Mouse (Mus musculus): ENCODE results near the gene Tmem218.

DNA sequence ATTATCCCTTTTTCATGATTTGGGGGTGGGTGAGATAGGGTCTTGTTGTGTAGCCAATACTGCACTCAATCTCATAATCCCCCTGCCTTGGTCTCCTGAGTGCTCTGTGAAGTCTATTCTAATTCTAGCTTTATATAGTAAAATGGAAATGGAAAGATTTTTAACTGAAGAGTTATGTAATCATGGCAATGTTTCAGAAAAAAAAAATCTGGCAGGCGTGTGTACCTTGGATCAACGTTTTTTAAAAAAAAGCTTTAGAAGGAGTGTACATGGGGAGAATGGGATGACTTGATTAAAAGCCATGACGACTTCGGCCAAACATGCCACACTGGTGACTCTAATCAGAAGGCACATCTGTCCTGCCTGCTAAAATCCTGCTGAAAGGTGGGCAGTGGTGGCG, 20.6 kb upstream of the Tmem218 start:
- TF ChIP-seq GATA1 (IDR thresholded peaks at IDR 0.05; ENCODE audit: low read length) (no peak), TAL1 (IDR thresholded peaks at IDR 0.05; ENCODE audit: low read length) (no peak)

All from erythroblast, embryonic 14.5 days (primary cell).